Mouse (Mus musculus) activated CD4-positive, CD25-positive, alpha-beta regulatory T cell (primary cell): ENCODE measurements around the gene Psmb9. TPM values are rescaled to one million over a fixed set of nuclear protein-coding genes. Genes with fewer than 3 reads are reported as not detected.

ENCODE experiments used
- polyA plus RNA-seq, 2 experiments: library from polyadenylated mRNA; unstranded; fragments of 100-300 nt; shearing (Covaris generic); gene quantifications; one replicate each; pipeline ENCODE4 v1.2.1; 2017

The Psmb9 gene
- 100 to 1,000 TPM; 596 to 730 TPM for polyA plus RNA-seq

DNA sequence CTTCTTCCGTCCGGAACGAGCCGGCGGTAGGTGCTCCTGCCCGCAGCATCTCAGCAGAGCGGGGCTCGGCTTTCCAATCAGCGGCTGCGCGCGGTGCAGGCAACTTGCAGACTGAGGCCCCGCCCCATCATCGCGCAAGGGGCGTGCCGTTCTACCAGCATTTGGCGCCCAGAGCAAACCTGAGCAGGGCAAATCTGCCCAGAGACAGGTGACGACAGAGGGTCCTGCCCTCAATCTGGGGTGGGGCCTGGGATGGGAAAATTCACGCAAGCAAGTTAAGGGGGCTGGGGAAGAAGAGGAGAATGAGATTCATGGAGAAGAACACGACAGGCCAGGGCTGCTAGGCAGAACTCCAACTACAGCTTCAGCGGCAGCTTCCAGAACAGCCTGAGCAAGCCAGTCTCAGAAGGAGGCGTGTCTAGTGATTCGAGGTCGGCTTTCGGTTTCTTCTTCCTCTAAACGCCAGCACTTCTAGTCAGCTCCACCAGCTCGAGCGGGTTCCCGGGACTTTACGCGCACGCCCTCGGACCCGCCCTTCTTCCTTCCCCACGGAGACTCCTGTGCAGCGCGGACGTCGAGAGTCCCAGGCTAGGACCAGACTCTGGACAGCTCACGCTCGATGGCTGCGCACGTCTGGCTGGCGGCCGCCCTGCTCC is at the start of gene Psmb9, which contains the start of gene Tap1:
Gene Psmb9, minus strand, starts transcription at position 504 of the 656 bp plus-strand sequence.
Gene Tap1, plus strand, starts transcription at position 293 of the 656 bp plus-strand sequence.

DNA sequence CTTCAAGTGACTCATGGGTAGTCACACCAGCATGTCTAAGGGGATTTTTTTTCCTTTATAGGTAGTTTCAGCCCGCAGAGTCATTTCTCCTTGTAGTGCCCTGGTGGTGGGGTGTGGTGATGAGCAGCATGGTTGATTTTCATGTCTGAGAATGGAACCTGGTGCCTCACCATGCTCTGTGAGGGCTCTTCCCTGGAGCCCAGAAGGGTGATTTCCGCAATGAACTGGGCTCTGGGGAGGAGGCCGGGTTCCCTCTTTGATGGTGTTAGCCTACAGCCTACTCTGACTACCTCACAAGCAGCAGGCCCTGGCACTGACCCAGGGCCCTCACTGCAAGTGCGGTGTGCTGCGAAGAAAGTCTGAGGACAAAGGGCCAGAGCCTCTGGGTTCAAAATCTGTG is 15.9 kb upstream of the Psmb9 start, which contains the start of gene Tap2:
Gene Tap2, plus strand, starts transcription at position 84 of the 400 bp plus-strand sequence.

DNA sequence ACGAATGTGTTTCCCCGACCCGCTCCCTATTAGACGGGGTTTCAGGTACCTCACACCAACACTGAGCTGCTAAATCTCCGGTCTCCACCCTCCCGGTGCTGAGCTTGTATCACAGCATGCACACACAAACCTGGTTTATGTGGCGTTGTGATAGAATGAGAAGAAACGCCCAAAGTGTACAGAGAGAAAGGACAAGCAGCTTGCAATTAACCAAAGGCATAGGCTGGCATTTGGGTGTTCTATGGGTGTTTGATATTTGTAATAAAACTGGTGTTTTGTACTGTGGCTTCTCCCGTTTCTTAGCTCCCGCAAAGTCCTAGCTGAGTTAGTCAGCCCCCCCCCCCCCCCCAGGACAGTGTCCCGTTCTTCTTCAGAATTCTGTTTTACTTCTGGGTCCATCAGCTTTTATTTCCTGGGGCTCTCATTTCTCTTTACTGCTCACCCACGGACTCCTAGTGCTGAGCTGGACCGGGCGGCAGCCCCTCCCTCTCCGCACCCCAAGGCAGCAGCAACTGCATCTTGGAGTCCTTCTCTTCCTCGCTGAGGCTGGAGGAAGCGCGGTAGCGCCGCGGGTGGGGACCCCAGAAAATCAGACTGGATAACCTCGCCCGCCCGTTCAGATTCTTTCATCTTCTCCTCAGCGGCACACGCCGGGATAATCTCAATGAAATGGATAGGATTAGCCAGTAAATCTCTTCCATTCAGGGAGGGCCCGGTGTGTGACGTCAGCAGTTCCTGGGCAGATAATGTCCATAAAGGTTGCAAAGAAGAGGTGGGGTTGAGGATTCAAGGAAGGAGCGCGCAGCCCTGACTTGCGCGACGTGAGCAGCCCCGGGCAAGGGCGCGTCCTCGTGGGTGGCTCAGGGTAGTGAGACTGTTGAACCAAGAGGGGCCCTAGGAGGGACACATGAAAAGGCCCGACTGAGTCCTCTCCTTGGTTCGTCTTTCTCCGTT is 9.7 kb upstream of the Psmb9 start, which contains the start of gene Psmb8:
Gene Psmb8, plus strand, starts transcription at position 781 of the 954 bp plus-strand sequence.

DNA sequence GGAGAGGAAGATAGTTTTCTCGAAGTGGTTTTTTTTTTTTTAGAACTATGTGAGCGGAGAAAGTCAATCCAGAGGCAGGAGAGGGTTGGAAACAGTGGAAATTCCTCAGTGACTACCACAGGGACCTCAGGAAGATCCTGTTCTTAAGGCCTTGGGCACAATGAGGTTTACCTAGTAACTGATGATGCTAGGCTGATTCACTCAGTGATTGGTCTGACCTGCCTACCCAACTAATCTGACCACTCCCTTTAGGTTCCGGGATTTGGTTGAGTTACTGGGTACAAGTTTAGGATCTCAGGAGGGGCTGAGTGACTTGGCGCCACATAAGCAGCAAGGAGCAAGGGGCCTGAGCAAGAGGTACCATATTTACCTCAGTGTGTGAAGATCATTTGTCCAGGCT is 34.6 kb downstream of the Psmb9 start, which contains the start of gene H2-DMb1:
Gene H2-DMb1, plus strand, starts transcription at position 150 of the 400 bp plus-strand sequence.

DNA sequence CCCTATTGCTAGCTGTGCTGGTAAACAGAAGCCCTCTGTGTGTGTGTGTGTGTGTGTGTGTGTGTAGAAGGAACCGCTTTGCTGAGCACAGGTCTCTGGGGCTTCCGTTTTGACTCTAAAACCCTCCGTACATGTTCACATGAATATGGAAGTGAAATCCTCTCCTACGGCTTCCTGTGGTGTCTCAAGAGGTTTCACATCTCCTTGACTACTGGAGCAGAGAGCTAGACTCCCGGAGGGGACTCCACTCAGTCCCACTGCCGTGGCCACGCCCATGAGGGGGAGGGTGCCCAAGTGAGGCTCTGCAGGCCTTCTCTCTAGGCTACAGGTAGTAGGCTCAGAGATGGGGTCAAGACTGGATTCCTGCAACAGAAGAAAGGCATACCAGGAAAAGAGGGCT is 44.5 kb downstream of the Psmb9 start, which contains the start of gene H2-DMb2:
Gene H2-DMb2, plus strand, starts transcription at position 275 of the 400 bp plus-strand sequence.

Other genes with a start within 250 kb of the Psmb9 start
- gene Pfdn6, start 247.4 kb downstream of the Psmb9 start, polyA plus RNA-seq = 100 to 1,000 TPM; 145 to 156 TPM
- 10 to 100 TPM; 46.5 to 72.2 TPM for gene Wdr46, start 247.1 kb downstream of the Psmb9 start, polyA plus RNA-seq
- gene B3galt4, start 236.3 kb downstream of the Psmb9 start, polyA plus RNA-seq = 10 to 100 TPM; 37.5 to 47.5 TPM
- gene Vps52, start 232.0 kb downstream of the Psmb9 start, polyA plus RNA-seq = 10 to 100 TPM; 61.1 to 66.8 TPM
- gene Rps18, start 231.8 kb downstream of the Psmb9 start, polyA plus RNA-seq = 1,000 to 10,000 TPM; 1,636 to 3,186 TPM
- over 10,000 TPM; 11,900 to 12,872 TPM for gene H2-K1, start 187.4 kb downstream of the Psmb9 start, polyA plus RNA-seq
- 10 to 100 TPM; 27.7 to 36.2 TPM for gene Ring1, start 163.1 kb downstream of the Psmb9 start, polyA plus RNA-seq
- 100 to 1,000 TPM; 183 to 346 TPM for gene H2-Ke6, start 159.7 kb downstream of the Psmb9 start, polyA plus RNA-seq
- 10 to 100 TPM; 80.0 to 90.9 TPM for gene Slc39a7, start 156.1 kb downstream of the Psmb9 start, polyA plus RNA-seq
- gene Rxrb, start 156.0 kb downstream of the Psmb9 start, polyA plus RNA-seq = 10 to 100 TPM; 43.3 to 60.3 TPM
- gene Col11a2, start 148.3 kb downstream of the Psmb9 start, polyA plus RNA-seq = 1 to 10 TPM in 1 of 2 experiments, under 1 TPM in 1; 0.86 to 1.7 TPM
- gene H2-Oa, start 95.4 kb downstream of the Psmb9 start, polyA plus RNA-seq = 10 to 100 TPM; 19.9 to 60.5 TPM
- gene H2-DMa, start 68.2 kb downstream of the Psmb9 start, polyA plus RNA-seq = 100 to 1,000 TPM; 113 to 424 TPM
- gene Brd2, start 65.1 kb downstream of the Psmb9 start, polyA plus RNA-seq = 100 to 1,000 TPM; 158 to 192 TPM
- gene H2-DMb2, start 44.5 kb downstream of the Psmb9 start, polyA plus RNA-seq = 10 to 100 TPM in 1 of 2 experiments, 1 to 10 TPM in 1; 6.4 to 25.9 TPM
- 10 to 100 TPM in 1 of 2 experiments, 1 to 10 TPM in 1; 3.4 to 17.2 TPM for gene H2-DMb1, start 34.7 kb downstream of the Psmb9 start, polyA plus RNA-seq
- gene Tap1, start 211 bp downstream of the Psmb9 start, polyA plus RNA-seq = 100 to 1,000 TPM; 385 to 581 TPM
- 1,000 to 10,000 TPM; 1,449 to 1,599 TPM for gene Psmb8, start 10.0 kb upstream of the Psmb9 start, polyA plus RNA-seq
- 100 to 1,000 TPM; 207 to 347 TPM for gene Tap2, start 15.8 kb upstream of the Psmb9 start, polyA plus RNA-seq
- gene H2-Ob, start 51.1 kb upstream of the Psmb9 start, polyA plus RNA-seq = 10 to 100 TPM; 22.8 to 55.0 TPM
- 10 to 100 TPM; 40.5 to 91.7 TPM for gene H2-Ab1, start 69.9 kb upstream of the Psmb9 start, polyA plus RNA-seq
- gene H2-Aa, start 100.1 kb upstream of the Psmb9 start, polyA plus RNA-seq = 10 to 100 TPM; 26.9 to 81.9 TPM
- gene H2-Eb1, start 118.1 kb upstream of the Psmb9 start, polyA plus RNA-seq = 10 to 100 TPM; 30.6 to 66.6 TPM
- not detected for gene H2-Eb2, start 137.9 kb upstream of the Psmb9 start, polyA plus RNA-seq
- under 1 TPM in 1 of 2 experiments, not detected in 1; 0.32 TPM for gene Btnl2, start 167.1 kb upstream of the Psmb9 start, polyA plus RNA-seq
- gene Btnl1, start 189.4 kb upstream of the Psmb9 start, polyA plus RNA-seq = not detected
- under 1 TPM in 1 of 2 experiments, not detected in 1; 0.29 TPM for gene BC051142, start 211.1 kb upstream of the Psmb9 start, polyA plus RNA-seq